Mouse (Mus musculus) lung, embryonic 15.5 days (tissue): Measurements from ENCODE around the gene Fkrp. TPM values are rescaled to one million over a fixed set of nuclear protein-coding genes. Genes with fewer than 3 reads are reported as not detected.

Source experiments
- ATAC-seq: fragments of 200-750 bp; cut with Nextera tagmentation; 2 replicates; pipeline ENCODE4 v1.8.0; 2017; ENCODE audit warnings: moderate number of reproducible peaks, borderline replicate concordance; ENCODE audit not compliant: low FRiP score, low TSS enrichment; ENCODE audit errors: extremely low read depth
- H3K27ac ChIP-seq: fragments of 300-500 bp; sonication (generic); 2 replicates; pipeline ENCODE4 v1.5.1; 2015; ENCODE audit warnings: moderate library complexity, mild to moderate bottlenecking, inconsistent platforms
- H3K27me3 ChIP-seq: fragments of 300-500 bp; sonication (generic); 2 replicates; pipeline ENCODE4 v1.6.1; 2015; ENCODE audit warnings: inconsistent platforms
- H3K36me3 ChIP-seq: fragments of 300-500 bp; sonication (generic); 2 replicates; pipeline ENCODE4 v1.6.1; 2015; ENCODE audit warnings: inconsistent platforms
- H3K4me1 ChIP-seq: fragments of 300-500 bp; sonication (generic); 2 replicates; pipeline ENCODE4 v1.6.1; 2015; ENCODE audit warnings: inconsistent platforms
- H3K4me2 ChIP-seq: fragments of 300-500 bp; sonication (generic); 2 replicates; pipeline ENCODE4 v1.6.1; 2015; ENCODE audit warnings: inconsistent platforms, mild to moderate bottlenecking, moderate library complexity
- H3K4me3 ChIP-seq: fragments of 300-500 bp; sonication (generic); 2 replicates; pipeline ENCODE4 v1.5.1; 2015; ENCODE audit warnings: mild to moderate bottlenecking, inconsistent platforms
- H3K9ac ChIP-seq: fragments of 300-500 bp; sonication (generic); 2 replicates; pipeline ENCODE4 v1.6.1; 2015; ENCODE audit warnings: inconsistent platforms
- H3K9me3 ChIP-seq: fragments of 300-500 bp; sonication (generic); 2 replicates; pipeline ENCODE4 v1.6.1; 2016; ENCODE audit warnings: inconsistent platforms
- WGBS: fragments of 180-500 bp; shearing (Covaris S2); methylation state at CpG from one replicate; pipeline ENCODE4 v1.1.7; 2015; 5-methylcytosine and 5-hydroxymethylcytosine counted together
- polyA plus RNA-seq: library from polyadenylated mRNA; unstranded; fragments of >200 nt; fragmentation: Nextera tagmentation; extraction: Ambion mirVana; gene quantifications from 2 replicates; pipeline ENCODE4 v1.2.1, GENCODE M21; 2015

Gene Fkrp
- polyA plus RNA-seq, 1 experiment from 2014 or later, result 30.6 TPM

- Histone ChIP-seq H3K27ac (no peak overlapping the region), H3K27me3 (peaks cover 23% of the 10 kb centered on the region), H3K4me1 (peaks cover 28% of the 10 kb centered on the region), H3K4me3 (peak overlapping the region; percentile 38), H3K4me2 (peak overlapping the region; percentile 87), H3K36me3 (peaks cover 43% of the 10 kb centered on the region), H3K9me3 (no peaks in the 10 kb centered on the region), H3K9ac (peak overlapping the region; percentile 23; the same call in 1 of the 2 replicates)
- peak; percentile 28; the same call in 1 of the 2 replicates for ATAC-seq
- WGBS, result 8% methylated on average over 86 of the region's 90 CpGs
These were observed 5.4 kb downstream of the Fkrp start for GRCm38 (mm10) chr7:16810920-16811648.

DNA sequence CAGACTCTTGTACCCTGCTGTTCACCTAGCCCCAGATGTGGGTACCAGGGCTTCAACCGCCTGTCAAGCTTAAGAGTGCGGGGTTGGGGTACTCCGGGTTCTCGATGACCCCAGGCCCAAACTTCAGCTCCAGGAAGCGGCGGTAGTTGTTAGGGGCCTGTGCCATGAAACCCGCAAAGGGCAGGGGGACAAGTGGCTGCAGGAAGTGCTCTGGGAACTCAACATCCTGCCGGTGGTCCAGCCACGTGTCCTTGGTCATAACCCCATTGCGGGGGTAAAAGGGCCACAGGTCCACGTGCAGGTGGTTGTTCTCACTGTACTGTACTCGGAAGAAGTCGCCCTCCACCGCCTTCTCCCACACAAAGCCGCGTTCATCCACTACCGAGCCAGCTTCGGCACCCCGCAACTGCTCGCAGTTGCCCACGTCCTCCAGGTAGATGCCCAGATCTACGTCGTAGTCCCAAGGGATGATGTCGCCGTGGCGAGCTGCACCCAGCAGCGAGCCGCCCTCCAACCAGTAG lies 6.1 kb downstream of the Fkrp start:
- Histone ChIP-seq H3K4me3 (peak overlapping the region; percentile 38), H3K4me1 (peaks cover 22% of the 10 kb centered on the region), H3K4me2 (peak overlapping the region; percentile 87), H3K9me3 (no peaks in the 10 kb centered on the region), H3K36me3 (peaks cover 43% of the 10 kb centered on the region), H3K27ac (no peak overlapping the region), H3K9ac (peak overlapping the region; percentile 23; the same call in 1 of the 2 replicates), H3K27me3 (peaks cover 23% of the 10 kb centered on the region)
- no peak for ATAC-seq
- WGBS, result 47% methylated on average over 28 of the region's 28 CpGs

DNA sequence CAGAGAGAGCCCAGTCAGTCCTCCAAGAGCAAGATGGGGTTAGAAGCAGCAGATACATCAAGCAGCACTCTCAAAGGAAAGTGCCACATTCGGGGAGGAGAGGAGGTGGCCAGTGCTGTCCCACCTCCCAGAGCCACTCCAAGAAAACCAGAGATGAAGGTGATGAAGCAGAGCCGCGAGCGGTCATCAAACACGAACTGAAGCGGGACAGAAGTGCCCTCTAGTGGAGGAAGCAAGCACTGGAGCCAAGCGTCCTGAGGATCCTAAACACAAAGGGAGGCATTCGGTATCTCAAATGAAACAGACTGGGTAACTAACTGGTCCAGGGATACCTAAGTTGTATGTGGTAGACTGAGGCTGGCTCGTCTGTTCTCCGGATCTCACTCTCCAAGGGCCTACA lies 6.8 kb downstream of the Fkrp start:
- H3K4me2 ChIP-seq, result no peak overlapping the region
- H3K27me3 ChIP-seq, result peaks cover 23% of the 10 kb centered on the region
- H3K9me3 ChIP-seq, result no peaks in the 10 kb centered on the region
- H3K27ac ChIP-seq, result no peak overlapping the region
- 28% methylated on average over 10 of the region's 10 CpGs for WGBS
- no peak for ATAC-seq
- H3K4me1 ChIP-seq, result peaks cover 19% of the 10 kb centered on the region
- no peak overlapping the region for H3K9ac ChIP-seq
- H3K36me3 ChIP-seq, result peaks cover 43% of the 10 kb centered on the region
- H3K4me3 ChIP-seq, result no peak overlapping the region

GRCm38 (mm10) chr7:16808647-16809046 lies 7.9 kb downstream of the Fkrp start:
- WGBS, result 66% methylated on average over 9 of the region's 9 CpGs
- H3K27me3 ChIP-seq, result peaks cover 23% of the 10 kb centered on the region
- no peak overlapping the region for H3K27ac ChIP-seq
- no peak overlapping the region for H3K9ac ChIP-seq
- H3K4me1 ChIP-seq, result peaks cover 19% of the 10 kb centered on the region
- H3K9me3 ChIP-seq, result no peaks in the 10 kb centered on the region
- no peak overlapping the region for H3K4me3 ChIP-seq
- ATAC-seq, result no peak
- H3K4me2 ChIP-seq, result no peak overlapping the region
- H3K36me3 ChIP-seq, result peaks cover 35% of the 10 kb centered on the region

GRCm38 (mm10) chr7:16807936-16808335 lies 8.6 kb downstream of the Fkrp start:
- Histone ChIP-seq H3K36me3 (peaks cover 28% of the 10 kb centered on the region), H3K4me3 (no peak overlapping the region), H3K9me3 (no peaks in the 10 kb centered on the region), H3K4me2 (no peak overlapping the region), H3K27me3 (peaks cover 23% of the 10 kb centered on the region), H3K4me1 (peaks cover 19% of the 10 kb centered on the region), H3K9ac (no peak overlapping the region), H3K27ac (no peak overlapping the region)
- ATAC-seq, result no peak
- WGBS, result 85% methylated on average over 9 of the region's 9 CpGs

GRCm38 (mm10) chr7:16804409-16805028 lies 12.0 kb downstream of the Fkrp start:
- peaks cover 21% of the 10 kb centered on the region for H3K36me3 ChIP-seq
- H3K4me2 ChIP-seq, result no peak overlapping the region
- no peaks in the 10 kb centered on the region for H3K27me3 ChIP-seq
- no peak for ATAC-seq
- 32% methylated on average over 8 of the region's 8 CpGs for whole genome bisulfite sequencing
- H3K4me1 ChIP-seq, result no peaks in the 10 kb centered on the region
- no peak overlapping the region for H3K9ac ChIP-seq
- no peaks in the 10 kb centered on the region for H3K9me3 ChIP-seq
- H3K4me3 ChIP-seq, result no peak overlapping the region
- H3K27ac ChIP-seq, result no peak overlapping the region

GRCm38 (mm10) chr7:16794886-16795285 lies 21.6 kb downstream of the Fkrp start:
- Histone ChIP-seq H3K4me3 (no peak overlapping the region), H3K9me3 (no peaks in the 10 kb centered on the region), H3K4me1 (peaks cover 18% of the 10 kb centered on the region), H3K27me3 (no peaks in the 10 kb centered on the region), H3K4me2 (no peak overlapping the region), H3K36me3 (peaks cover 41% of the 10 kb centered on the region), H3K9ac (no peak overlapping the region), H3K27ac (no peak overlapping the region)
- no peak for ATAC-seq
- 86% methylated on average over 5 of the region's 5 CpGs for WGBS

GRCm38 (mm10) chr7:16793010-16793725 lies 23.4 kb downstream of the Fkrp start:
- peaks cover 18% of the 10 kb centered on the region for H3K4me1 ChIP-seq
- peaks cover 33% of the 10 kb centered on the region for H3K36me3 ChIP-seq
- peak overlapping the region; percentile 80 for H3K27ac ChIP-seq
- no peak overlapping the region for H3K9ac ChIP-seq
- 53% methylated on average over 19 of the region's 19 CpGs for WGBS
- peak overlapping the region; percentile 15 for H3K4me3 ChIP-seq
- H3K9me3 ChIP-seq, result no peaks in the 10 kb centered on the region
- no peaks in the 10 kb centered on the region for H3K27me3 ChIP-seq
- 0 out of 2 replicates have a peak, but pooled peaks have one; percentile 25 for ATAC-seq
- H3K4me2 ChIP-seq, result peak overlapping the region; percentile 40

GRCm38 (mm10) chr7:16792316-16792715 lies 24.2 kb downstream of the Fkrp start:
- H3K9ac ChIP-seq, result no peak overlapping the region
- H3K36me3 ChIP-seq, result peaks cover 25% of the 10 kb centered on the region; the same call in 1 of the 2 replicates
- H3K27ac ChIP-seq, result peak overlapping the region; percentile 80
- H3K9me3 ChIP-seq, result no peaks in the 10 kb centered on the region
- no peaks in the 10 kb centered on the region for H3K27me3 ChIP-seq
- no peak overlapping the region for H3K4me3 ChIP-seq
- WGBS, result 18% methylated on average over 5 of the region's 5 CpGs
- peak overlapping the region; percentile 0; the same call in 1 of the 2 replicates for H3K4me2 ChIP-seq
- ATAC-seq, result peak; percentile 51; the same call in 1 of the 2 replicates
- peaks cover 18% of the 10 kb centered on the region for H3K4me1 ChIP-seq

GRCm38 (mm10) chr7:16785541-16786083 lies 30.9 kb downstream of the Fkrp start:
- H3K4me3 ChIP-seq, result no peak overlapping the region
- H3K36me3 ChIP-seq, result peaks cover 11% of the 10 kb centered on the region; the same call in 1 of the 2 replicates
- no peaks in the 10 kb centered on the region for H3K9me3 ChIP-seq
- ATAC-seq, result no peak
- H3K27ac ChIP-seq, result no peak overlapping the region
- H3K27me3 ChIP-seq, result no peaks in the 10 kb centered on the region
- peaks cover 34% of the 10 kb centered on the region for H3K4me1 ChIP-seq
- 82% methylated on average over 8 of the region's 8 CpGs for WGBS
- no peak overlapping the region for H3K9ac ChIP-seq
- H3K4me2 ChIP-seq, result no peak overlapping the region

DNA sequence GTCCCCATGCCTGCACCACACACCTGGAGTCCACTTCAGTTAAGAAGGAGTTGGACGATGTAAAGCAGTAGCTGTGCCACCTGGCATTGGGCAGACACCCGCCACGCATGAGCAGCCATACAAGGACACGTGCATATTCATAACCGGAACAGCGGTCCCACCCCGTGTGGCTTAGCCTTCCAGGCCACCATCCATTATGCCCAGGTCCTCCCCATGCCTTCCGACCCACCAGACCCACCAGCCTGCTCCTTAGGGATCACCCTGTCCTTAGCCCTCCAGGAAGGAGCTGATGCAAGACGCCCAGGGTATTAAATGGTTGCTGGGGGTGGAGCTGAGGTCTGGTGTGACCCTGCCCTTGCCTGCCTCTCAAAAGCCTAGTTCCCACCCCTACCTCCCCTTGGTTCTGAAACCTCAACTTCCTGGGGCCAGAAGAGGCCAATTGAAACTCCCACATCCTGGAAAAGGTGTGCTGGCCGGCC lies 32.0 kb downstream of the Fkrp start:
- 72% methylated on average over 10 of the region's 10 CpGs for WGBS
- Histone ChIP-seq H3K9me3 (no peaks in the 10 kb centered on the region), H3K27ac (peak overlapping the region; percentile 70), H3K36me3 (peaks cover 3% of the 10 kb centered on the region; the same call in 1 of the 2 replicates), H3K4me2 (peak overlapping the region; percentile 96), H3K27me3 (no peaks in the 10 kb centered on the region), H3K9ac (0 out of 2 replicates have a peak overlapping the region, but pooled peaks have one; percentile 16), H3K4me1 (peaks cover 35% of the 10 kb centered on the region), H3K4me3 (peak overlapping the region; percentile 60)
- ATAC-seq, result 0 out of 2 replicates have a peak, but pooled peaks have one; percentile 4
